Mouse (Mus musculus) myocyte (in vitro differentiated cells): ENCODE data around the gene Fbxo30. TPM values are rescaled to one million over a fixed set of nuclear protein-coding genes. Genes with fewer than 3 reads are reported as not detected.
"Not testable (repeated sequence)": the region's sequence is repeated elsewhere in the genome, so short reads cannot be mapped to it uniquely, and the experiment has no call there.

Source experiments
- H3K27me3 ChIP-seq: one replicate; pipeline ENCODE4 v1.6.1; 2011; ENCODE audit not compliant: control insufficient read depth, insufficient read depth, insufficient read length
- H3K36me3 ChIP-seq: one replicate; pipeline ENCODE4 v1.6.1; 2011; ENCODE audit not compliant: control insufficient read depth, insufficient read depth
- H3K4me2 ChIP-seq: one replicate; pipeline ENCODE4 v1.6.1; 2011; ENCODE audit warnings: low read depth, control low read depth
- H3K4me3 ChIP-seq: one replicate; pipeline ENCODE4 v1.5.1; 2011; ENCODE audit warnings: mild to moderate bottlenecking, control low read depth, moderate library complexity
- H3K79me2 ChIP-seq: one replicate; pipeline ENCODE4 v1.6.1; 2011; ENCODE audit not compliant: control insufficient read depth, insufficient read depth
- H3ac ChIP-seq: one replicate; pipeline ENCODE4 v1.6.1; 2011; ENCODE audit not compliant: control insufficient read depth, insufficient read length
- CEBPB ChIP-seq: IDR thresholded peaks from 2 replicates; pipeline ENCODE4 v1.6.1; 2011; ENCODE audit warnings: mild to moderate bottlenecking, moderate library complexity; ENCODE audit not compliant: poor library complexity, insufficient read depth, severe bottlenecking
- E2F4 ChIP-seq: IDR thresholded peaks from one replicate; pipeline ENCODE4 v1.6.1; 2011; ENCODE audit warnings: mild to moderate bottlenecking, control low read depth, moderate library complexity; ENCODE audit not compliant: insufficient read depth
- MAX ChIP-seq: IDR thresholded peaks from one replicate; pipeline ENCODE4 v1.6.1; 2011; ENCODE audit warnings: low read depth, mild to moderate bottlenecking, control low read depth
- MYOD1 ChIP-seq, 3 experiments: IDR thresholded peaks; one replicate each; pipeline ENCODE4 v1.6.1; 2011; ENCODE audit warnings: control low read depth in 2 of 3, low read depth in 2 of 3, mild to moderate bottlenecking in 2 of 3, moderate library complexity in 1 of 3; ENCODE audit not compliant: insufficient read length in 2 of 3, control insufficient read depth in 1 of 3
- MYOG ChIP-seq, 3 experiments: IDR thresholded peaks; one replicate each; pipeline ENCODE4 v1.6.1; 2011; ENCODE audit warnings: control low read depth in 2 of 3, low read depth in 2 of 3, mild to moderate bottlenecking in 2 of 3; ENCODE audit not compliant: insufficient read length in 2 of 3, control insufficient read depth in 1 of 3, insufficient read depth in 1 of 3
- POLR2A ChIP-seq: IDR thresholded peaks from one replicate; pipeline ENCODE4 v1.6.1; 2011; ENCODE audit warnings: low read depth, mild to moderate bottlenecking, control low read depth, moderate library complexity; ENCODE audit not compliant: insufficient read length
- POLR2AphosphoS2 ChIP-seq: IDR thresholded peaks from one replicate; pipeline ENCODE4 v1.6.1; 2011; ENCODE audit warnings: low read depth, control low read depth; ENCODE audit not compliant: insufficient read length
- REST ChIP-seq: IDR thresholded peaks from one replicate; pipeline ENCODE4 v1.6.1; 2011; ENCODE audit warnings: mild to moderate bottlenecking, control low read depth, moderate library complexity; ENCODE audit not compliant: insufficient read depth, insufficient read length
- SRF ChIP-seq: IDR thresholded peaks from one replicate; pipeline ENCODE4 v1.6.1; 2011; ENCODE audit warnings: low read depth; ENCODE audit not compliant: control insufficient read depth, insufficient read length
- TCF12 ChIP-seq: IDR thresholded peaks from one replicate; pipeline ENCODE4 v1.6.1; 2011; ENCODE audit warnings: mild to moderate bottlenecking, control low read depth; ENCODE audit not compliant: poor library complexity, insufficient read depth, severe bottlenecking
- TCF3 ChIP-seq: IDR thresholded peaks from one replicate; pipeline ENCODE4 v1.6.1; 2011; ENCODE audit warnings: low read depth, control low read depth; ENCODE audit not compliant: insufficient read length
- USF1 ChIP-seq: IDR thresholded peaks from one replicate; pipeline ENCODE4 v1.6.1; 2011; ENCODE audit warnings: low read depth, mild to moderate bottlenecking, control low read depth, moderate library complexity
- polyA plus RNA-seq: library from polyadenylated mRNA; unstranded; fragments of >200 nt; fragmentation: generic; extraction: Trizol; gene quantifications from one replicate; pipeline ENCODE4 v1.2.1, GENCODE M21; 2012; ENCODE audit warnings: missing spikeins

The Fbxo30 gene
- polyA plus RNA-seq, 1 experiment = 4.9 TPM

- TF ChIP-seq MAX = no peak
- no peak for TF ChIP-seq REST
- no peak for TF ChIP-seq POLR2AphosphoS2
- no peak for TF ChIP-seq TCF3
- TF ChIP-seq E2F4 = no peak
- TF ChIP-seq SRF = no peak
- TF ChIP-seq MYOD1 (IDR thresholded peaks at IDR 0.05; ENCODE audit: control insufficient read depth in 1 of 3, insufficient read length in 2 of 3, low read depth in 2 of 3) = no peak
- no peak for TF ChIP-seq POLR2A
- TF ChIP-seq MYOG (IDR thresholded peaks at IDR 0.05; ENCODE audit: control insufficient read depth in 1 of 3, insufficient read depth in 1 of 3, insufficient read length in 2 of 3, low read depth in 2 of 3) = no peak
- no peak for TF ChIP-seq TCF12
- no peak for TF ChIP-seq USF1
- no peak for TF ChIP-seq CEBPB
- no peak overlapping the region for H3K4me2 ChIP-seq
- no peaks in the 10 kb centered on the region for H3K79me2 ChIP-seq
- H3K36me3 ChIP-seq = no peaks in the 10 kb centered on the region
- no peak overlapping the region for H3K4me3 ChIP-seq
- no peaks in the 10 kb centered on the region for H3K27me3 ChIP-seq
- H3ac ChIP-seq = no peak overlapping the region
Measured at GRCm38 (mm10) chr10:11250247-11250997, 30.7 kb upstream of the Fbxo30 start.

DNA sequence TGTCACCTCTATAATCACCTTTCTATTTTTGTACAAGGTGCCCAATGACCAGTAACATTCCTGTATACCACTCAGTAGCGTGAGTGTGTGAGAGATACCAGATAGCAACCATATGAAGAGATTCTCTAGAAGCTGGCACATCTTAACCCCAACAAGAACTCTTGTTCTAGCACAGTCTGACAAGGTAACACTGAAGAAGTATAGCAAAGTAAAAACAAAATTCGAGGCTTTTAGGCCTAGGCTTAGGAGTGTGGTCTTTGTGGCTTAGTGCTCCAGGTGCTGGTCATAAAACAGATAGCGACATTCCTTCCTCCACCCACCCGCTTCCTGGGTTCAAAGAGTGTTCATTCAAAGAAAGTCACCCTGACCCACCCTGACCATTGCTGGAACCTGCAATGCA, 27.5 kb upstream of the Fbxo30 start:
- H3ac ChIP-seq, H3K4me3 ChIP-seq, H3K4me2 ChIP-seq, H3K27me3 ChIP-seq, H3K36me3 ChIP-seq, H3K79me2 ChIP-seq: not testable (repeated sequence)

GRCm38 (mm10) chr10:11260119-11260518, 21.0 kb upstream of the Fbxo30 start:
- no peak for TF ChIP-seq TCF12
- TF ChIP-seq MYOG (IDR thresholded peaks at IDR 0.05; ENCODE audit: control insufficient read depth in 1 of 3, insufficient read depth in 1 of 3, insufficient read length in 2 of 3, low read depth in 2 of 3) = no peak
- TF ChIP-seq CEBPB = no peak
- TF ChIP-seq SRF = no peak
- H3K27me3 ChIP-seq = no peaks in the 10 kb centered on the region
- H3K36me3 ChIP-seq = no peaks in the 10 kb centered on the region
- no peak overlapping the region for H3K4me2 ChIP-seq
- H3ac ChIP-seq = no peak overlapping the region
- no peak overlapping the region for H3K4me3 ChIP-seq
- no peaks in the 10 kb centered on the region for H3K79me2 ChIP-seq

DNA sequence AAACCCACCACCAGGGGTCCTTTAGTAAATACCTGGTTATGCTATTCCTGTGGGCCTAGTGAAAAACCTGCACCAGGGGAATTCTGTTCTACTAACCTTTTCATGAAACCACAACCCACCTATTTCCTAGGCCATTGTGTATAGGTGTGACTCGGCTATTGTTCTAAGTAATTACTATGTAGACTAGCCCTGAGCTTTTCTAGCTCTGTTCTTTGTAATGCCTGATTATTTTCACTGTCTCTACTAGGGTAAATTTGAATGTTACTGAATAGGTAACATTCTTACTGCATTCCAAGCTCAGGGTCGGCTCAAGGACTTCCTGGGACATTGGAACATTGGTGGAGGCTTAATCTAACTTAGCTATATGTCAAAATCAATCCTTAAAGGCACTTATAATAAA, 18.8 kb upstream of the Fbxo30 start:
- not testable (repeated sequence) for H3K4me3 ChIP-seq, H3K36me3 ChIP-seq, H3K79me2 ChIP-seq, H3K27me3 ChIP-seq, H3K4me2 ChIP-seq, H3ac ChIP-seq

DNA sequence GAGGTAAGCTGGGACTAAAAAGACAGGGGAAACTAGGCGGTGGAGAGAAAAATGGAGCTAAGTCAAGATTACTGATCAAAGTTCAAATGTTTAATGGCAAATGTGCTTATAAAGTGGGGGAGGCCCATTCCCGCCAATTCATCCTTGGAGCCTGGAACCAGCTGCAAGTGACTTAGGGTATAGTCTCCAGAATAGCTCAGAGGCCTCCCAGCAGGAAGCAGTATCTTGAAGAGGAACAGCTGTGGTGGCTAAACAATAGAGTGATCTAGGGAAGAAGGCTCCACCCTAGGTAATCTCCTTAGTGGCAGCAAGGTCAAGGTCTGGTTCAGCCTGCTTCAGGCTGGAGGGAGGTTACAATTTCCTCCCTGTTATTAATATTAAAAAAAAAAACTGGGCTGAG, 17.3 kb upstream of the Fbxo30 start:
- not testable (repeated sequence) for H3K4me3 ChIP-seq, H3K4me2 ChIP-seq, H3K36me3 ChIP-seq, H3K27me3 ChIP-seq, H3K79me2 ChIP-seq, H3ac ChIP-seq

DNA sequence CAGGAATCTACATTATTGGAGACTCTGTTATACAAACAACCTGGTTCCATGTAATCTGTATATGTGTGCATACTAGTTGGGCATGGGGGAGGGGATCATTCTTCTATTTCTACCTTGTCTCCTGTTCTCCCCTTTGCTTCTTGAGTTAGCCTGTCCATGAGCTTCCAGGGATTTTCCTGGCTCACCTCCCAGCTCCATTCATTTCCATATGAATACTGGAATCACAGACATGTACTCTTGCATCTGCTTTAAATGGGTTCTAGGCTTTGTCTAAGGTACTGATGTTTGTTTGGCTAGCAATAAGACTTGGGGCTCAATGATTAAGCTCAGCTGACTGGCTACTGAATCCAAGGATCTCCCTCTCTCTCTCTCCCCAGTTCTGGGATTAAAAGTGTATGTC, 12.0 kb upstream of the Fbxo30 start:
- Histone ChIP-seq H3K27me3 (no peaks in the 10 kb centered on the region), H3K4me3 (no peak overlapping the region), H3K4me2 (no peak overlapping the region), H3K36me3 (no peaks in the 10 kb centered on the region), H3K79me2 (no peaks in the 10 kb centered on the region), H3ac (no peak overlapping the region)
- TF ChIP-seq TCF3 (no peak), MYOG (IDR thresholded peaks at IDR 0.05; ENCODE audit: control insufficient read depth in 1 of 3, insufficient read depth in 1 of 3, insufficient read length in 2 of 3, low read depth in 2 of 3) (no peak), POLR2AphosphoS2 (no peak), MAX (no peak), REST (no peak), MYOD1 (IDR thresholded peaks at IDR 0.05; ENCODE audit: control insufficient read depth in 1 of 3, insufficient read length in 2 of 3, low read depth in 2 of 3) (no peak), SRF (no peak), TCF12 (no peak), POLR2A (no peak)
